Mouse (Mus musculus): ENCODE results near the gene Olfr53. TPM values are rescaled to one million over a fixed set of nuclear protein-coding genes. Genes with fewer than 3 reads are reported as not detected.

The Olfr53 gene
- polyA plus RNA-seq, 1 experiment from 2014 or later = not detected

- no peaks in the 10 kb centered on the region for H3K36me3 ChIP-seq (ENCODE audit: control insufficient read depth, insufficient read depth, low read length)
- H3K27me3 ChIP-seq (ENCODE audit: control insufficient read depth, insufficient read depth, low read length) = no peaks in the 10 kb centered on the region
- DNase-seq (ENCODE audit: low spot score) (no peak), ATAC-seq (ENCODE audit: insufficient number of reproducible peaks, low FRiP score, low TSS enrichment, low read depth) (no peak)
- no peak within 1 kb of the TSS for H3K4me3 ChIP-seq (ENCODE audit: low read depth, low read length)
- no peaks in the 10 kb centered on the region for H3K9me3 ChIP-seq (ENCODE audit: control insufficient read depth, low read length)
- no peaks in the 10 kb centered on the region for H3K4me1 ChIP-seq (ENCODE audit: control insufficient read depth, insufficient read depth, low read length)
- H3K4me2 ChIP-seq (ENCODE audit: low read depth, severe bottlenecking) = no peak within 1 kb of the TSS
- H3K27ac ChIP-seq (replicated peaks; ENCODE audit: low read depth, low read length) = no peak within 1 kb of the TSS
- H3K9ac ChIP-seq (ENCODE audit: low read length) = no peak within 1 kb of the TSS
Measured at GRCm38 (mm10) chr7:140696967-140697366, 50.7 kb downstream of the Olfr53 start, which contains the start of gene Olfr541. Gene Olfr541 (plus strand): TSS chr7:140697267.

Other genes with a start within 250 kb of the Olfr53 start
- gene Olfr531, start 243.5 kb upstream of the Olfr53 start, polyA plus RNA-seq (2014; fragmentation: Nextera tagmentation; extraction: Ambion mirVana) = not detected in 2 replicates
- gene Olfr532, start 224.8 kb upstream of the Olfr53 start, polyA plus RNA-seq (2014; fragmentation: Nextera tagmentation; extraction: Ambion mirVana) = not detected in 2 replicates
- not detected in 2 replicates for gene Olfr533, start 183.1 kb upstream of the Olfr53 start, polyA plus RNA-seq (2014; fragmentation: Nextera tagmentation; extraction: Ambion mirVana)
- not detected in 2 replicates for gene Olfr535, start 162.2 kb upstream of the Olfr53 start, polyA plus RNA-seq (2014; fragmentation: Nextera tagmentation; extraction: Ambion mirVana)
- gene Olfr536, start 139.1 kb upstream of the Olfr53 start, polyA plus RNA-seq (2014; fragmentation: Nextera tagmentation; extraction: Ambion mirVana) = not detected in 2 replicates
- gene Olfr538, start 78.6 kb upstream of the Olfr53 start, polyA plus RNA-seq (2014; fragmentation: Nextera tagmentation; extraction: Ambion mirVana) = not detected in 2 replicates
- not detected in 2 replicates for gene Olfr46, start 45.2 kb upstream of the Olfr53 start, polyA plus RNA-seq (2014; fragmentation: Nextera tagmentation; extraction: Ambion mirVana)
- not detected in 2 replicates for gene Olfr61, start 17.5 kb upstream of the Olfr53 start, polyA plus RNA-seq (2014; fragmentation: Nextera tagmentation; extraction: Ambion mirVana)
- not detected in 2 replicates for gene Olfr539, start 13.5 kb downstream of the Olfr53 start, polyA plus RNA-seq (2014; fragmentation: Nextera tagmentation; extraction: Ambion mirVana)
- 0.09 TPM in 1 of 2 replicates, not detected in the other for gene Olfr45, start 35.5 kb downstream of the Olfr53 start, polyA plus RNA-seq (2014; fragmentation: Nextera tagmentation; extraction: Ambion mirVana)
- not detected in 2 replicates for gene Olfr541, start 50.8 kb downstream of the Olfr53 start, polyA plus RNA-seq (2014; fragmentation: Nextera tagmentation; extraction: Ambion mirVana)
- not detected in 2 replicates for gene Cyp2e1, start 117.3 kb downstream of the Olfr53 start, polyA plus RNA-seq (2014; fragmentation: Nextera tagmentation; extraction: Ambion mirVana)
- gene Syce1, start 141.4 kb downstream of the Olfr53 start, polyA plus RNA-seq (2014; fragmentation: Nextera tagmentation; extraction: Ambion mirVana) = 0.85 and 1.0 TPM in 2 replicates
- 2.0 and 3.1 TPM in 2 replicates for gene Zfp941, start 175.7 kb downstream of the Olfr53 start, polyA plus RNA-seq (2014; fragmentation: Nextera tagmentation; extraction: Ambion mirVana)
- 0.68 and 0.78 TPM in 2 replicates for gene Urah, start 188.6 kb downstream of the Olfr53 start, polyA plus RNA-seq (2014; fragmentation: Nextera tagmentation; extraction: Ambion mirVana)
- not detected in 2 replicates for gene Scgb1c1, start 199.1 kb downstream of the Olfr53 start, polyA plus RNA-seq (2014; fragmentation: Nextera tagmentation; extraction: Ambion mirVana)
- not detected in 2 replicates for gene Odf3, start 201.4 kb downstream of the Olfr53 start, polyA plus RNA-seq (2014; fragmentation: Nextera tagmentation; extraction: Ambion mirVana)
- not detected in 2 replicates for gene Gm45785, start 209.9 kb downstream of the Olfr53 start, polyA plus RNA-seq (2014; fragmentation: Nextera tagmentation; extraction: Ambion mirVana)
- 57.2 and 61.4 TPM in 2 replicates for gene Ric8a, start 210.5 kb downstream of the Olfr53 start, polyA plus RNA-seq (2014; fragmentation: Nextera tagmentation; extraction: Ambion mirVana)
- 27.9 and 33.6 TPM in 2 replicates for gene Bet1l, start 211.1 kb downstream of the Olfr53 start, polyA plus RNA-seq (2014; fragmentation: Nextera tagmentation; extraction: Ambion mirVana)
- 185 and 243 TPM in 2 replicates for gene Psmd13, start 235.5 kb downstream of the Olfr53 start, polyA plus RNA-seq (2014; fragmentation: Nextera tagmentation; extraction: Ambion mirVana)
- gene Sirt3, start 235.9 kb downstream of the Olfr53 start, polyA plus RNA-seq (2014; fragmentation: Nextera tagmentation; extraction: Ambion mirVana) = 21.6 and 23.2 TPM in 2 replicates